Mouse (Mus musculus) neural tube, embryonic 11.5 days (tissue): Measurements from ENCODE around the gene Gas2l3. TPM values are rescaled to one million over a fixed set of nuclear protein-coding genes. Genes with fewer than 3 reads are reported as not detected.

Experiments
- polyA plus RNA-seq: library from polyadenylated mRNA; unstranded; fragments of >200 nt; fragmentation: Nextera tagmentation; extraction: Ambion mirVana; gene quantifications from 2 replicates; pipeline ENCODE4 v1.2.1, GENCODE M21; 2014

The Gas2l3 gene
- polyA plus RNA-seq, 1 experiment from 2014 or later, result 8.0 TPM

Other genes starting within 250 kb of the Gas2l3 start
- gene Ano4, start 99.2 kb downstream of the Gas2l3 start, polyA plus RNA-seq, result 1.4 and 3.2 TPM in 2 replicates
- not detected in 2 replicates for gene Nr1h4, start 89.6 kb upstream of the Gas2l3 start, polyA plus RNA-seq
- 0.31 TPM in 1 of 2 replicates, not detected in the other for gene Slc17a8, start 177.3 kb upstream of the Gas2l3 start, polyA plus RNA-seq
- 21.5 and 23.1 TPM in 2 replicates for gene Scyl2, start 242.3 kb upstream of the Gas2l3 start, polyA plus RNA-seq